Mouse (Mus musculus): ENCODE data around the gene Mgat4c.

The Mgat4c gene

DNA sequence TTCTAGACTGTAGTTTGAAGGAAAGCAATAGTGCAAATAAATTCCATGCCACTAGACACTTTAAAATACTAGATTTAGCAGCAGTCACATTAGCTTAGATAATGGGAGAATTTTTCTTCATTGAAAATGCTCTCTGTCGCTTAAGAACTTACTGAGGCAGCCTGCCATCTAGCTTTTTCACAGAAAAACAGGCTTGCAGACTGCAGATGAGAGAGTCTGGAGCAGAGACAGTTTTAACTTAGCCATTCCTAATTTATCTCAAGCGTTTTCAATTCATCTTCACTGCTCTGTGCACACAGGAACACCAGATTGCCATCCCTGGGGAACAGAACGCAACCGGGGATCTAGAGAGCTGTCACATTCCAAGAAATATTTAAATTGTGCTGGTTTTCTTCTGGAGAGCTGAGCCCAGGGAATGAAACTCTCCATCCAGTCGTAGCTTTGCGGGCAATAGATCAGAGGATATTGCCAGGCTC lies at the start of gene Mgat4c:
Gene Mgat4c, plus strand, starts transcription at position 51 of the 476 bp plus-strand sequence.
- DNase-seq: no peak

- no peak for DNase-seq
These were observed 46.0 kb upstream of the Mgat4c start for GRCm38 (mm10) chr10:101635266-101635665.

DNA sequence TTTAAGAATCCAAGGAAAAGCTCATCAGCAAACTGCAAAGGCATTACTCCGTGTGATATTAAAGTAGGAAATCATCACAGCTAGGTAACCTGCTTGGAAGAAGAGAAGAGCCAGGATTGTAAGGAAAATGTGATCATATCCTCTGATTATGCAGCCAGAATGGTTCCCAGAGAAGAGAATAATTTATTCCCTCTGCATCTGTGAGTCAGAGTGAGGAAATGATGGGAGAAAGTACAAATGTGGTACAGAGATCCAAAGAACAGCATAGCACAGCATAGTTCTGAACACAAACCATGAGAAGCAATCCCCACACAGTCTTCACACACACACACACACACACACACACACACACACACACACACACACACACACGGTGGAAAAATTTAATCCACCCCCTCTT lies 40.2 kb upstream of the Mgat4c start:
- no peak for DNase-seq

GRCm38 (mm10) chr10:101681914-101682313 lies 627 bp downstream of the Mgat4c start:
- DNase-seq: no peak

GRCm38 (mm10) chr10:101761828-101762227 lies 80.5 kb downstream of the Mgat4c start:
- no peak for DNase-seq

GRCm38 (mm10) chr10:101770688-101771087 lies 89.4 kb downstream of the Mgat4c start:
- no peak for DNase-seq

- DNase-seq: no peak
These were observed 89.9 kb downstream of the Mgat4c start for GRCm38 (mm10) chr10:101771157-101771556.

GRCm38 (mm10) chr10:101783161-101783744 lies 102.0 kb downstream of the Mgat4c start:
- DNase-seq: no peak

GRCm38 (mm10) chr10:101795507-101795906 lies 114.2 kb downstream of the Mgat4c start:
- DNase-seq: no peak

DNA sequence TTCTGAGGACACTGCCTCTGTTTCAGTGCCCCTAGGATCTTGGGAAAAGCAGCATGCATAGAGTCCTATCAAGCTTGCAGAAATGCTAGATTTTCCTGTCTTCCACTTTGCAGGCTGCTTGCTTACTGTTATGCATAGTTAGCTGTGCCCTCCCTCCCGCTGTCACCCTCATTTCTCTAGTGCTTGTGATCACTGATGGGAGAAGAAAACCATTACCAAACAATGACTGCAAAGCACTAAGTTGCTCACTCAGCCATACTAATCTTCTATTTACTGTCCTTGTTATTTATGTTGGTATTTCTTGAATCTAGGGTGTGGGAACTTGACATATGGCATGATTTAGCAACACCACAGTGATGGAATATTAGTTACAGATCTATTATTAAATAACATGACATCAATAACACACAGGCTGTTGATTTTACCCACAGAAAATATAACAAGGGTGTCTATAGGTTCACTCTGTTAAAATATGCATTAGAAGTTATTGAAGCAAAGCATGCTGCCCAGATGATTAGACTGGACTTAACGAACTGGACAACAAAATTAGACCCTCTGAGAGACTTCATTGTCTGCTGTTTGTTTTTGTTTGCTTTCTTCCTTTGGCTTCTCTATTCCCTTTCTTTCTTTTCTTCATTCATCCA lies 117.7 kb downstream of the Mgat4c start:
- DNase-seq: no peak

- no peak for DNase-seq
These were observed 127.5 kb downstream of the Mgat4c start for GRCm38 (mm10) chr10:101808768-101809167.

GRCm38 (mm10) chr10:101816902-101817301 lies 135.6 kb downstream of the Mgat4c start:
- DNase-seq: no peak

DNA sequence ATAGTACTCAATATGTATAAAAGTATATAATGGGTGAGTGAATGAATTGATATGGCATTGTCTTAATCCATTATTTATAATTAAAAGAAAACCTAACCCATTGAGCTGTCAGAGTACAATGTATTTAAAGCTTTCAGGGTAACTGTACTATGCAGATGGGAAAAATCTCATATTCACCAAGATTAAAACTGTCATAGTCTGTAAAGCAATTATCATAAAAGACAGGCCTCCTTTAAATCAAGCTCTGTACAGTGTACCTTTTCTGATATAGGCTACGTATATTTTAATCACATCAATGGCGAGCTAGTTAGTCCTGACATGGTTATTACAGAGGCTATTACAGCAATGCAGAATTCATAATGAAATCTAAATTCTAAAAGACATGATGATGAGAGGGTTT lies 146.7 kb downstream of the Mgat4c start:
- no peak for DNase-seq

DNA sequence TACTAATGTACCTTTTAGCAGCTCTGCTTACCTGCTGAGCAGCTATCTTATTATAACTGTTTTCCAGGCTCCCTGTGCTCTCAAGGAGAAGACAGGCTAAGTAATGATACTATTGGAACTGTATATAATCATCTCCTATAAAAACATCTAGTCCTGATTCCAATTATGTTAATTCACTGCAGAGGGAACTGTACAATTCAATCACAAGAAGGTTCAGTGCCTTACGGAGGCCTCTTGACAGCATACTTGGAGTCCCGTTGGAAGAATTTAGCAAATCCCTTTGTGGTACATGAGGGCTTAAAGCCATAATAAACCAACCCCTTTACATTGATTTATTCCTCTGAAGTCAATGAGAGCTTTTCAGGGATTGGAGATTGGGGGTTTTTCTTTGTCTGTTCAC lies 174.8 kb downstream of the Mgat4c start:
- no peak for DNase-seq

DNA sequence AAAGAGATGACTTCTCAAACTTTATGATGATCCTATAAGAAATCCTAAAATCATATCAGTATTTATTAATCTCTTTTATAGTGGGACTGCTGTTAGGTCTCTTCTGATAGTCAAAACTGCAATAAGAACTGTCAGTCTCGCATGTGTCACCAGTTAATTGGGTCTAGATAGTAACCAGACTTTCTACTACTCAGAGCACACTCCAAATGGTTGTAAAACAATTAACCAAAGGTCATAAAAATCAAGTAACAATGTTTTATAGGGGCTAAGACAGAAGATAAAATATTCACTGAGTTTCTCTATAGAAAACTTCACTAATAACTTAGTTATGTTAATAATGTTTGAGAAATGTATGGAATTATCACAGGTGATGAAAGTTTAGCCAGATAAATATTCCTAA lies 208.6 kb downstream of the Mgat4c start:
- DNase-seq: no peak

- DNase-seq: no peak
These were observed 236.1 kb downstream of the Mgat4c start for GRCm38 (mm10) chr10:101917328-101917814.

DNA sequence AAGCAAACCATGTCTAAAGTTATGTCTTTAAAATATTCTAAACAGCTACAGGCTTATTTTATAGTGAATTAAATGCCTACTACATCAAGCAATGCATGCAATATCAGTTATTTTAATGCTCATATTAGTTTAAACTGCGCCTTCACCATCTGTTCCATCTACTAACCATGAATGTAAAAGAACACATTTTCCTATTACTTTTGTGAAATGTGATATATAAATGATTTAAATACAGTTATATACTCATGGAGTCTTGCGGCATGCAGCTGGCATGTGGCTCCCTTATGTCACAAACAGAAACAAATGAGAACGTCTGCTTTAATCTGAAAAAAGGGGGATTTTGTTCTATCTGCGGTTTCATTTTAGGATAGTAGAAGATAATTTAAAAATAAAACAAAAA lies 316.3 kb downstream of the Mgat4c start:
- DNase-seq: no peak

DNA sequence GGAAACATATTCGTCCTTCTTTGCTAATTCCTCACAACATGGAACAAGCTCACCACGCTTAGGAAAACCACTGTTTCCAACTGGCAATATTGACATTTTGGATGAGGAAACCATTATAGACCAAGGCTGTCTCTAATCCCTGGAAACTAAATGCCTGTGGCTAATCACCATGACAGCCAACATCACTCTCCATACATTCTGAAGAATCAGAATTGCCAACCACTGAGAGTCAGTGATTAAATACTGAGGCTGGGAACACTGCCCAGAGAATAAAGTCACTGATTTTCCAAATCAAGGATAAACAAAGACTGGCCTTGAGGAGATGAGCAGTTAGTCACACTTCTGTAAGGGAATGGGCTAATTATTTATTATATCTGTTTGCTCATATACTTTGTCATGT lies 361.2 kb downstream of the Mgat4c start:
- no peak for DNase-seq

- no peak for DNase-seq
These were observed 374.9 kb downstream of the Mgat4c start for GRCm38 (mm10) chr10:102056218-102056617.

- no peak for DNase-seq
These were observed 375.8 kb downstream of the Mgat4c start for GRCm38 (mm10) chr10:102056975-102057565.

- no peak for DNase-seq
These were observed 393.5 kb downstream of the Mgat4c start for GRCm38 (mm10) chr10:102074541-102075398.

- no peak for DNase-seq
These were observed 441.9 kb downstream of the Mgat4c start for GRCm38 (mm10) chr10:102123153-102123552.

DNA sequence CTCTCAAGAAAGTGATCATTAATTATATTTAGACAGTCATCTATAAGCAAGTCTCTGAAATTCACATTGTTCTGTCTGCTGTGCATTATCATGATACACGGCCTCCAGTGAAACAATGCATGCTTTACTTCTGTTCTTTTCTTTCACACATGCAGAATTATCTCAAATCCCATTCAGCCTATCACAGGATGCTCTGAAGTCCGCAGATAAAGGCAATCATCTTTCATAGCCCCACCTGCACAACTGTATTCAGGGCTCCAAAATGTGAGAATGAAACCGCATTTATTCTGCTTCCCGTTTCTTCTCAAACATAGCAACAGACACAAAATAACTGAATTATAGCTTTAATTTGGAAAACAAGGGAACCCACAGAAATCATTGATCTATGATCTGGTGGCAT lies 446.1 kb downstream of the Mgat4c start:
- no peak for DNase-seq

Data from lung, postnatal 10 days (tissue).